In genomic region chr2:107022713-107023112, GRCm38 (mm10) we compare ENCODE assay signal across 23 mouse cellular contexts. TPM values are rescaled to one million over a fixed set of nuclear protein-coding genes. Genes with fewer than 3 reads are reported as not detected.
"Had no signal": no experiment of that assay in that cellular context is flagged by ENCODE, and none has a peak within 500 bp of the region (broad histone marks: within the 10 kb centered on the region; RNA-seq: fewer than 3 reads in every experiment).

No protein-coding gene starts in this region.

- H3K4me1 ChIP-seq: midbrain, embryonic 10.5 days; midbrain, embryonic 12.5 days; midbrain, embryonic 15.5 days; stomach, embryonic 15.5 days had no signal

- H3K4me2 ChIP-seq: lung, embryonic 14.5 days; midbrain, embryonic 12.5 days; midbrain, embryonic 15.5 days; neural tube, embryonic 13.5 days; neural tube, embryonic 15.5 days; stomach, embryonic 15.5 days had no signal

- H3K9me3 ChIP-seq: midbrain, embryonic 10.5 days; midbrain, embryonic 12.5 days; midbrain, embryonic 15.5 days; neural tube, embryonic 13.5 days; neural tube, embryonic 15.5 days; stomach, embryonic 15.5 days had no signal

- H3K36me3 ChIP-seq: midbrain, embryonic 10.5 days; midbrain, embryonic 12.5 days; midbrain, embryonic 15.5 days; neural tube, embryonic 13.5 days; neural tube, embryonic 15.5 days; stomach, embryonic 15.5 days had no signal

- H3K27me3 ChIP-seq: midbrain, embryonic 12.5 days; midbrain, embryonic 15.5 days; neural tube, embryonic 13.5 days; neural tube, embryonic 15.5 days; stomach, embryonic 15.5 days had no signal

- DNase-seq: lung, adult 18-20 months; lung, embryonic 14.5 days; lung, postnatal 10 days; lung, postnatal 4 days; right cerebral cortex, postnatal 14 days; thymus, adult 2 months; thymus, postnatal 25 days; thymus, postnatal 4 days had no signal

- H3K4me3 ChIP-seq: midbrain, embryonic 10.5 days; midbrain, embryonic 12.5 days; midbrain, embryonic 15.5 days; myocyte; neural tube, embryonic 13.5 days; neural tube, embryonic 15.5 days; stomach, embryonic 15.5 days had no signal

- H3K9ac ChIP-seq: liver, embryonic 14.5 days; lung, embryonic 14.5 days; midbrain, embryonic 12.5 days; midbrain, embryonic 15.5 days; neural tube, embryonic 13.5 days; neural tube, embryonic 15.5 days; stomach, embryonic 15.5 days had no signal

- H3K27ac ChIP-seq: liver, embryonic 14.5 days; midbrain, embryonic 10.5 days; midbrain, embryonic 12.5 days; midbrain, embryonic 15.5 days; neural tube, embryonic 13.5 days; neural tube, embryonic 15.5 days; stomach, embryonic 15.5 days; stomach, postnatal 0 days had no signal

- ATAC-seq: midbrain, embryonic 15.5 days had no signal

RNA-seq across cellular contexts. Expression of gene Fshb, which starts 36.7 kb away (rescaled TPM):
- polyA plus RNA-seq: liver, embryonic 14.5 days; liver, embryonic 16.5 days; lung, embryonic 14.5 days; lung, embryonic 16.5 days; midbrain, embryonic 10.5 days; midbrain, embryonic 12.5 days; midbrain, embryonic 15.5 days; myocyte; neural tube, embryonic 11.5 days; neural tube, embryonic 13.5 days; neural tube, embryonic 15.5 days; spleen, adult 2 months; stomach, embryonic 15.5 days; stomach, postnatal 0 days; testis, adult 2 months; thymus, adult 2 months; urinary bladder, adult 2 months had no signal
